ENCODE assay signal across 9 mouse cellular contexts in the genomic region with DNA sequence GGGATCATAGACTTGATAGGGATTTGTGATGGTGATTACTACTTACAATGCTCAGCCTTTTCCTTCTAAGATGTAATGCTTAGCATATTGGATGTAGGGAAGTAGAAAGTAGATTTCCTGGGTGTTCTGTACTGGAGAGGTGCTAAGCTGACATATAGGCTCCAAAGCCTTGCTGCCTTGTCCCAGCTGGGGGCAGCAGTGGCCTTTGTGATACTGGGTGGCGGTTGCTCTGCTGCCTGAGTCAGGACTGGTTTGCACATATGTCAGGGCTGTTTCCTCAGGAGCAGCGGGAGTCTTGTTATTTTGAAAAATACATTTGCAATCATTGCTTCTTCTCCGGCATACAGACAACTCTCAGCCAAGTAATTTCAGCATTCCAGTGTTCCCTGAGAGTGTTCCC. TPM values are rescaled to one million over a fixed set of nuclear protein-coding genes. Genes with fewer than 3 reads are reported as not detected.
DNase-seq lines count a peak whose midpoint lies in the region; ATAC-seq and TF ChIP-seq lines count a peak whose summit lies in the region.
"Had no signal": no experiment of that assay in that cellular context is flagged by ENCODE, and none has a peak within 500 bp of the region (broad histone marks: within the 10 kb centered on the region; RNA-seq: fewer than 3 reads in every experiment).

No protein-coding gene starts in this region.

- no peak overlapping the region for H3K9ac ChIP-seq in forebrain, embryonic 14.5 days (ENCODE audit: low read length)

- no peak overlapping the region for H3K4me3 ChIP-seq in kidney, adult 2 months (ENCODE audit: insufficient read depth, low read depth, low read length)
- H3K4me3 ChIP-seq in C2C12 (ENCODE audit: insufficient read depth, poor library complexity, severe bottlenecking): no peak overlapping the region
- no peak overlapping the region for H3K4me3 ChIP-seq in forebrain, embryonic 14.5 days (ENCODE audit: low read depth, low read length)
- H3K4me3 ChIP-seq: myocyte had no signal

- H3K36me3 ChIP-seq in kidney, adult 2 months (ENCODE audit: control insufficient read depth, insufficient read depth, low read length): no peaks in the 10 kb centered on the region; the same call in 1 of the 2 replicates
- H3K36me3 ChIP-seq in C2C12 (ENCODE audit: control insufficient read depth, insufficient read depth): peaks cover 44% of the 10 kb centered on the region
- H3K36me3 ChIP-seq in forebrain, embryonic 14.5 days (ENCODE audit: control insufficient read depth, insufficient read depth, low read length): peaks cover 9% of the 10 kb centered on the region; the same call in 1 of the 2 replicates

- DNase-seq in kidney, adult 2 months: no peak
- no peak for DNase-seq in kidney, adult 11 months
- DNase-seq in MN1 (ENCODE audit: low spot score): peak; percentile 40
- DNase-seq in forebrain, embryonic 14.5 days (ENCODE audit: low spot score): peak; percentile 77
- peak; percentile 42 for DNase-seq in retina, postnatal 1 day
- DNase-seq in layer of hippocampus, adult 8-10 months (ENCODE audit: low spot score in 2 of 2): no peak
- no peak for DNase-seq in kidney, adult 18-20 months

- no peak for TF ChIP-seq POLR2A in kidney, adult 2 months (IDR thresholded peaks at IDR 0.05; ENCODE audit: low read depth, low read length)

- no peak overlapping the region for H3K4me2 ChIP-seq in forebrain, embryonic 14.5 days (ENCODE audit: low read length)

- H3K79me3 ChIP-seq in C2C12 (ENCODE audit: low read depth): no peaks in the 10 kb centered on the region

- H3K27ac ChIP-seq in kidney, adult 2 months (ENCODE audit: insufficient read depth, low read depth, low read length): no peak overlapping the region
- H3K27ac ChIP-seq in forebrain, embryonic 14.5 days (ENCODE audit: low read depth, low read length): no peak overlapping the region

- H3K9me3 ChIP-seq in forebrain, embryonic 14.5 days (replicated peaks; ENCODE audit: control insufficient read depth, low read length): no peaks in the 10 kb centered on the region

- H3K79me2 ChIP-seq in C2C12 (ENCODE audit: control insufficient read depth, insufficient read depth): peaks cover 7% of the 10 kb centered on the region

- TF ChIP-seq CTCF in kidney, adult 2 months (conservative IDR thresholded peaks at IDR 0.05; ENCODE audit: insufficient read depth, insufficient read length, low read depth, low read length): peak; percentile 52
- peak; percentile 62 for TF ChIP-seq CTCF in C2C12 (IDR thresholded peaks at IDR 0.05; ENCODE audit: control insufficient read depth, insufficient read depth, insufficient read length)

- no peaks in the 10 kb centered on the region for H3K27me3 ChIP-seq in kidney, adult 2 months (replicated peaks; ENCODE audit: control insufficient read depth, insufficient read depth, low read length)
- H3K27me3 ChIP-seq in C2C12 (ENCODE audit: control insufficient read depth, insufficient read depth, insufficient read length): no peaks in the 10 kb centered on the region
- no peaks in the 10 kb centered on the region for H3K27me3 ChIP-seq in forebrain, embryonic 14.5 days (replicated peaks; ENCODE audit: control insufficient read depth, insufficient read depth, low read length)

- WGBS in kidney, adult 2 months: 82% methylated on average over 3 of the region's 3 CpGs
- WGBS in forebrain, embryonic 14.5 days: 63% methylated on average over 3 of the region's 3 CpGs

- ATAC-seq in forebrain, embryonic 14.5 days: peak; percentile 89

- peaks cover 6% of the 10 kb centered on the region for H3K4me1 ChIP-seq in kidney, adult 2 months (ENCODE audit: control insufficient read depth, insufficient read depth, low read length)
- no peaks in the 10 kb centered on the region for H3K4me1 ChIP-seq in forebrain, embryonic 14.5 days (ENCODE audit: control insufficient read depth, insufficient read depth, low read length)

- H3ac ChIP-seq in C2C12 (ENCODE audit: control insufficient read depth, insufficient read length, low read depth): no peak overlapping the region

TF ChIP-seq in C2C12, 6 proteins besides CTCF, POLR2A, EP300 and RAD21:
- no peak for TF ChIP-seq FOSL1 (IDR thresholded peaks at IDR 0.05; ENCODE audit: insufficient read depth, low read length, poor library complexity, severe bottlenecking)
- TF ChIP-seq MAX (IDR thresholded peaks at IDR 0.05): no peak

RNA-seq across cellular contexts. Expression of a gene that starts 9.4 kb away (rescaled TPM):
- 10.8 and 13.6 TPM in 2 replicates for polyA plus RNA-seq in kidney, adult 2 months (2012; rRNA removed)
- 34.0 TPM for polyA plus RNA-seq in C2C12 (2012; fragmentation: generic; extraction: Trizol)
- polyA plus RNA-seq in forebrain, embryonic 14.5 days (2014; fragmentation: Nextera tagmentation; extraction: Ambion mirVana): 11.5 and 13.3 TPM in 2 replicates
- total RNA-seq in layer of hippocampus, adult 8-10 months (2022): 10 to 100 TPM; 11.4 to 16.8 (median 11.5) TPM

RNA-seq across cellular contexts. Expression of a gene that starts 9.4 kb away (rescaled TPM):
- 87.3 and 102 TPM in 2 replicates for polyA plus RNA-seq in kidney, adult 2 months (2012; rRNA removed)
- 619 TPM for polyA plus RNA-seq in C2C12 (2012; fragmentation: generic; extraction: Trizol)
- polyA plus RNA-seq in forebrain, embryonic 14.5 days (2014; fragmentation: Nextera tagmentation; extraction: Ambion mirVana): 646 and 673 TPM in 2 replicates
- total RNA-seq in layer of hippocampus, adult 8-10 months (2022): 100 to 1,000 TPM; 206 to 227 (median 219) TPM

RNA-seq across cellular contexts. Expression of a gene that starts 45.8 kb away (rescaled TPM):
- polyA plus RNA-seq in kidney, adult 2 months (2012; rRNA removed): 343 and 361 TPM in 2 replicates
- polyA plus RNA-seq in C2C12 (2012; fragmentation: generic; extraction: Trizol): 5.3 TPM
- polyA plus RNA-seq in forebrain, embryonic 14.5 days (2014; fragmentation: Nextera tagmentation; extraction: Ambion mirVana): 6.5 and 9.8 TPM in 2 replicates
- 10 to 100 TPM; 17.4 to 21.0 (median 19.4) TPM for total RNA-seq in layer of hippocampus, adult 8-10 months (2022)

Comparison
In these comparisons a context has a peak if more than half of its experiments do, and no peak if none do; other contexts are left out.
1. DNase-seq: peak in MN1 (single experiment), forebrain, embryonic 14.5 days (single experiment) and retina, postnatal 1 day (single experiment); none in kidney, adult 2 months (single experiment), kidney, adult 11 months (single experiment), layer of hippocampus, adult 8-10 months (0 of 2) and kidney, adult 18-20 months (single experiment).
2. RNA of a gene that starts 45.8 kb away (polyA plus RNA-seq): 343 to 361 TPM in kidney, adult 2 months; 6.5 to 9.8 TPM in forebrain, embryonic 14.5 days and 5.3 TPM in C2C12 (single experiment); every median in the first group is over 10 times any median in the second.